Mouse (Mus musculus): ENCODE data around the gene Vmn1r7.

DNA sequence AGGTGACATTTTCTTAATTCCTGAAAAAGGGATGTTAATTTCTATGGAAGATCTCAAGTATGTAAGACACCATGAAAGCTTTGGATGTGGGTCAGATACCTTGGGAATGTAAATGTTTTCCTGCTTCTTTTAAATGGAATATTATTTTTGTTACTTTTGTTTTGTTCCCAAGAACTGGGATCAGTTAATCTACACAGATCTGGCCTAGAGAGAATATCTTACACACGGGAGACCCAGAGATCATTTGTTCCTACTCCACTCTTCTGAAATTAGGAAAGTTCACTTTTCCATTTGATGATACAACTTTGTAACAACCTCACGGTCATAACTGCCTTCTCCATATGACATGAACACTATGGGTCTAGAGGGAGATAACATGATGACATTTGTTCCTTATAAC lies 41.4 kb upstream of the Vmn1r7 start, which contains the start of gene Vmn1r9:
- TF ChIP-seq CTCF (IDR thresholded peaks at IDR 0.05; ENCODE audit: control insufficient read depth, insufficient read depth, low read length) (no peak), POLR2A (IDR thresholded peaks at IDR 0.05; ENCODE audit: borderline replicate concordance, control insufficient read depth, low read depth, low read length) (no peak)

All from bone marrow, adult 2 months (tissue).